Mouse (Mus musculus): ENCODE measurements around the gene Pmvk. TPM values are rescaled to one million over a fixed set of nuclear protein-coding genes. Genes with fewer than 3 reads are reported as not detected.

Gene Pmvk
- polyA plus RNA-seq, 1 experiment from 2014 or later: 92.5 TPM

GRCm38 (mm10) chr3:89436176-89437113 is 17.9 kb upstream of the Pmvk start, which contains the start of gene Pbxip1:
Gene Pbxip1 (plus strand): TSS chr3:89436706.
- Histone ChIP-seq H3K4me2 (ENCODE audit: low read length) (peak within 1 kb of the TSS; percentile 46), H3K4me3 (replicated peaks; ENCODE audit: low read length) (peak within 1 kb of the TSS; percentile 35), H3K27ac (ENCODE audit: low read length) (no peak within 1 kb of the TSS), H3K4me1 (replicated peaks; ENCODE audit: control insufficient read depth, insufficient read depth, low read length) (peaks cover 16% of the 10 kb centered on the region), H3K9me3 (ENCODE audit: control insufficient read depth, low read length) (no peaks in the 10 kb centered on the region), H3K36me3 (ENCODE audit: control insufficient read depth, insufficient read depth) (0 out of 2 replicates have a peak, but pooled peaks cover 11% of the 10 kb centered on the region), H3K9ac (replicated peaks; ENCODE audit: low read depth, low read length) (no peak within 1 kb of the TSS), H3K27me3 (replicated peaks; ENCODE audit: control insufficient read depth, insufficient read depth, low read length) (no peaks in the 10 kb centered on the region)
- peak; percentile 26 for ATAC-seq
- WGBS: 3% methylated on average over 15 of the region's 16 CpGs

- H3K9me3 ChIP-seq (ENCODE audit: control insufficient read depth, low read length): no peaks in the 10 kb centered on the region
- no peak overlapping the region for H3K9ac ChIP-seq (replicated peaks; ENCODE audit: low read depth, low read length)
These were observed 17.1 kb upstream of the Pmvk start for GRCm38 (mm10) chr3:89437269-89437668.

DNA sequence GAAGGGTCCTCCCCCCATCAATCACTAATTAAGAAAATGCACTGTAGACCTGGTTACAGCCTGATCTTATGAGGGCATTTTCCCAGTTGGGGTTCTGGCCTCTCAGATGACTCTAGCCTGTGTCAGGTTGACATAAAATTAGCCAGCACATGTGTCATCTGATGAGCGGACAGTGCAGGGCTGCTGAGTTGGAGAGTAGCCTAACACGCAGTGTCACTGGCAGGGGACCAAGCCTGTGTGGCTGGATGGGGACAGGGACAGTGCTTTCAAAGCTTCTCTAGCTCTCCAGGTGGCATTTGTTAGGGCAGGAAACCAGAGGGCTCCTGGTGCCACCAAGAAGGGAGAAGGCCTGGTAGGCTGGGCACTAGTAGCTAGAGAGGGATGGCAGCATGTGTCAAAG is 13.7 kb upstream of the Pmvk start:
- 90% methylated on average over 2 of the region's 2 CpGs for WGBS
- no peak for ATAC-seq
- Histone ChIP-seq H3K9ac (replicated peaks; ENCODE audit: low read depth, low read length) (no peak overlapping the region), H3K4me3 (replicated peaks; ENCODE audit: low read length) (no peak overlapping the region), H3K27ac (ENCODE audit: low read length) (no peak overlapping the region), H3K4me1 (replicated peaks; ENCODE audit: control insufficient read depth, insufficient read depth, low read length) (peaks cover 6% of the 10 kb centered on the region), H3K27me3 (replicated peaks; ENCODE audit: control insufficient read depth, insufficient read depth, low read length) (no peaks in the 10 kb centered on the region), H3K9me3 (ENCODE audit: control insufficient read depth, low read length) (no peaks in the 10 kb centered on the region), H3K4me2 (ENCODE audit: low read length) (no peak overlapping the region), H3K36me3 (ENCODE audit: control insufficient read depth, insufficient read depth) (no peaks in the 10 kb centered on the region)

More at GRCm38 (mm10) chr3:89437269-89437668, 17.1 kb upstream of the Pmvk start:
- Histone ChIP-seq H3K4me1 (replicated peaks; ENCODE audit: control insufficient read depth, insufficient read depth, low read length) (peaks cover 9% of the 10 kb centered on the region), H3K36me3 (ENCODE audit: control insufficient read depth, insufficient read depth) (0 out of 2 replicates have a peak, but pooled peaks cover 11% of the 10 kb centered on the region), H3K4me2 (ENCODE audit: low read length) (peak overlapping the region; percentile 46), H3K27me3 (replicated peaks; ENCODE audit: control insufficient read depth, insufficient read depth, low read length) (no peaks in the 10 kb centered on the region), H3K27ac (ENCODE audit: low read length) (no peak overlapping the region), H3K4me3 (replicated peaks; ENCODE audit: low read length) (peak overlapping the region; percentile 35)
- WGBS: 15% methylated on average over 5 of the region's 5 CpGs
- ATAC-seq: peak; percentile 52; the same call in 1 of the 2 replicates

- H3K27me3 ChIP-seq (replicated peaks; ENCODE audit: control insufficient read depth, insufficient read depth, low read length): no peaks in the 10 kb centered on the region
- 70% methylated on average over 13 of the region's 13 CpGs for WGBS
- H3K9me3 ChIP-seq (ENCODE audit: control insufficient read depth, low read length): no peaks in the 10 kb centered on the region
- no peaks in the 10 kb centered on the region for H3K36me3 ChIP-seq (ENCODE audit: control insufficient read depth, insufficient read depth)
- no peaks in the 10 kb centered on the region for H3K4me1 ChIP-seq (replicated peaks; ENCODE audit: control insufficient read depth, insufficient read depth, low read length)
- no peak overlapping the region for H3K9ac ChIP-seq (replicated peaks; ENCODE audit: low read depth, low read length)
- ATAC-seq: no peak
- H3K27ac ChIP-seq (ENCODE audit: low read length): no peak overlapping the region
- H3K4me2 ChIP-seq (ENCODE audit: low read length): no peak overlapping the region
- no peak overlapping the region for H3K4me3 ChIP-seq (replicated peaks; ENCODE audit: low read length)
These were observed 5.4 kb upstream of the Pmvk start for GRCm38 (mm10) chr3:89448720-89449537.

GRCm38 (mm10) chr3:89449541-89449940 is 4.8 kb upstream of the Pmvk start:
- ATAC-seq: peak; percentile 64; the same call in 1 of the 2 replicates
- H3K4me3 ChIP-seq (replicated peaks; ENCODE audit: low read length): no peak overlapping the region
- 41% methylated on average over 7 of the region's 7 CpGs for WGBS

GRCm38 (mm10) chr3:89451916-89452315 is 2.4 kb upstream of the Pmvk start:
- ATAC-seq: no peak

More at GRCm38 (mm10) chr3:89449541-89449940, 4.8 kb upstream of the Pmvk start:
- H3K27me3 ChIP-seq (replicated peaks; ENCODE audit: control insufficient read depth, insufficient read depth, low read length): no peaks in the 10 kb centered on the region
- H3K9ac ChIP-seq (replicated peaks; ENCODE audit: low read depth, low read length): no peak overlapping the region
- H3K9me3 ChIP-seq (ENCODE audit: control insufficient read depth, low read length): no peaks in the 10 kb centered on the region
- no peaks in the 10 kb centered on the region for H3K4me1 ChIP-seq (replicated peaks; ENCODE audit: control insufficient read depth, insufficient read depth, low read length)
- H3K4me2 ChIP-seq (ENCODE audit: low read length): no peak overlapping the region
- no peaks in the 10 kb centered on the region for H3K36me3 ChIP-seq (ENCODE audit: control insufficient read depth, insufficient read depth)
- no peak overlapping the region for H3K27ac ChIP-seq (ENCODE audit: low read length)

DNA sequence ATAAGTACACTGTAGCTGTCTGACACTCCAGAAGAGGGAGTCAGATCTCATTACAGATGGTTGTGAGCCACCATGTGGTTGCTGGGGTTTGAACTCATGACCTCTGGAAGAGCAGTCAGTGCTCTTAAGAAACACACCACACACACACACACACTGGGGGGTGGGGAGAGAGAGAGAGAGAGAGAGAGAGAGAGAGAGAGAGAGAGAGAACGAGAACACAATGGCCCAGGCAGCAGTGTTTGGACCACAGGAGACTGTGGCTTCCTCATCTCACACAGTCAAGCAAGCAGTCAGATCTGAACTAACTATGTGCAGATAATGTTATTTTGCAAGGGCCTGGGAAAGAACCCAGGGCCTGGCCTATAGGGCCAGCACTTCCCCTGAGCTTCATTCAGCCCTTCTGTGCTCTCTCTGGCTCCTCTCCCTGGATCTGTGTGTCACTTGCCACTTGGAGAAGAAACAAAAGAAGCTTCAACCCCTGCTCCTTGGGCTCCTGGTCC is 1.5 kb downstream of the Pmvk start:
- ATAC-seq: no peak
- H3K27me3 ChIP-seq (replicated peaks; ENCODE audit: control insufficient read depth, insufficient read depth, low read length): no peaks in the 10 kb centered on the region
- no peak overlapping the region for H3K9ac ChIP-seq (replicated peaks; ENCODE audit: low read depth, low read length)
- no peaks in the 10 kb centered on the region for H3K9me3 ChIP-seq (ENCODE audit: control insufficient read depth, low read length)
- 43% methylated on average over 1 of the region's 1 CpGs for WGBS
- no peaks in the 10 kb centered on the region for H3K36me3 ChIP-seq (ENCODE audit: control insufficient read depth, insufficient read depth)
- H3K4me3 ChIP-seq (replicated peaks; ENCODE audit: low read length): no peak overlapping the region
- peaks cover 9% of the 10 kb centered on the region for H3K4me1 ChIP-seq (replicated peaks; ENCODE audit: control insufficient read depth, insufficient read depth, low read length)
- no peak overlapping the region for H3K27ac ChIP-seq (ENCODE audit: low read length)
- H3K4me2 ChIP-seq (ENCODE audit: low read length): no peak overlapping the region

More at GRCm38 (mm10) chr3:89451916-89452315, 2.4 kb upstream of the Pmvk start:
- no peak overlapping the region for H3K4me2 ChIP-seq (ENCODE audit: low read length)
- 86% methylated on average over 1 of the region's 1 CpGs for WGBS
- no peak overlapping the region for H3K4me3 ChIP-seq (replicated peaks; ENCODE audit: low read length)
- no peaks in the 10 kb centered on the region for H3K27me3 ChIP-seq (replicated peaks; ENCODE audit: control insufficient read depth, insufficient read depth, low read length)
- no peak overlapping the region for H3K9ac ChIP-seq (replicated peaks; ENCODE audit: low read depth, low read length)
- H3K4me1 ChIP-seq (replicated peaks; ENCODE audit: control insufficient read depth, insufficient read depth, low read length): no peaks in the 10 kb centered on the region
- H3K36me3 ChIP-seq (ENCODE audit: control insufficient read depth, insufficient read depth): no peaks in the 10 kb centered on the region
- no peaks in the 10 kb centered on the region for H3K9me3 ChIP-seq (ENCODE audit: control insufficient read depth, low read length)
- no peak overlapping the region for H3K27ac ChIP-seq (ENCODE audit: low read length)

DNA sequence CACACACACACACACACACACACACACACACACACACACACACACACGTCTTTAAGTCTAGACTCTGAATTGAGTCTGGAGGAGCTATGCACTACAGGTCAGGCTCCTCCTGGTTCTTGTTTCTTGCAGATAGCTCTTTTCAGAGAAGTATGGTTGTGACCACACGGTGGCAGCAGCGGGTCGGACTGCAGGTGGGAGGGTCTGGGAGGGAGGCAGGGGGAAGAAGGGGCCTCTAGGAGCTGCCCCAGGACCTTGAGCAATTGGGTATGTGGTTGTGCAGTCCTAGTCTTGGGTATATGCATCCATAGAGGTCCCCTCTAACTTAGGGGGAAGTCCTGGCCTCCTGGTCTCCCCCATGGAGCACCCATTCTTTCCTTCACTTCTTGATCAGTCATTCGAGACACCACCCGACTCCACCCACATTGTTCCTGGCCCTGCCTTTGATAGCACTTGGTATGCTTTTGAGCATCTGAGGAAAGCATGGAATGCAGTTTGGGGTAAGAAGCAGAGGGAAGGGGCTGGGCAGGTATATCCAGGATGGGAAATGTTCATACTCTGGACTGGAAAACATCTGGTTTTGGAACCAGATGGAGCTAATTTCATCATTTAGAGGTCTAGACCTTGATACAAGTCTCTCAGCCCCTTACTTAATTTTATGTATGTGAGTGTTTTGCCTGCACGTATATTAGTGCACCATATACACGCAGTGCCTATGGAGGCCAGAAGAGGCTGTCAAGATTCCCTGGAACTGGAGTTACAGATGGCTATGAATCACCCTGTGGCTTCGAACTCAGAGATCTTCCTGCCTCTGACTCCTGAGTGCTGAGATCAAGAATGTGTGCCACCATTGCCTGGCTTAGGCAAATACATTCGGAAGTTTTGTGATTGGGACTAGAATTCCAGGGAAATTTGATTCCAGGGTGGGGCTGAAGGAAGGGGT is 2.7 kb downstream of the Pmvk start:
- no peak overlapping the region for H3K4me3 ChIP-seq (replicated peaks; ENCODE audit: low read length)
- H3K4me2 ChIP-seq (ENCODE audit: low read length): no peak overlapping the region
- no peak for ATAC-seq
- no peaks in the 10 kb centered on the region for H3K27me3 ChIP-seq (replicated peaks; ENCODE audit: control insufficient read depth, insufficient read depth, low read length)
- H3K27ac ChIP-seq (ENCODE audit: low read length): no peak overlapping the region
- no peaks in the 10 kb centered on the region for H3K9me3 ChIP-seq (ENCODE audit: control insufficient read depth, low read length)
- 33% methylated on average over 10 of the region's 10 CpGs for WGBS
- H3K9ac ChIP-seq (replicated peaks; ENCODE audit: low read depth, low read length): no peak overlapping the region
- peaks cover 9% of the 10 kb centered on the region for H3K4me1 ChIP-seq (replicated peaks; ENCODE audit: control insufficient read depth, insufficient read depth, low read length)
- no peaks in the 10 kb centered on the region for H3K36me3 ChIP-seq (ENCODE audit: control insufficient read depth, insufficient read depth)
